Mouse (Mus musculus) urinary bladder, adult 2 months (tissue): ENCODE results near the gene Rnf224. TPM values are rescaled to one million over a fixed set of nuclear protein-coding genes. Genes with fewer than 3 reads are reported as not detected.
"Not testable (repeated sequence)": the region's sequence is repeated elsewhere in the genome, so short reads cannot be mapped to it uniquely, and the experiment has no call there.

Experiments
- DNase-seq: peaks from one replicate; pipeline ENCODE4 v3.0.0; 2022; ENCODE audit warnings: low spot score
- polyA plus RNA-seq: library from polyadenylated mRNA; depleted of rRNA; stranded (reverse); fragments of >200 nt; gene quantifications from 2 replicates; pipeline ENCODE4 v1.2.3, GENCODE M21; 2012; rRNA removed

The Rnf224 gene
- 0.13 and 0.19 TPM in 2 replicates for polyA plus RNA-seq

DNA sequence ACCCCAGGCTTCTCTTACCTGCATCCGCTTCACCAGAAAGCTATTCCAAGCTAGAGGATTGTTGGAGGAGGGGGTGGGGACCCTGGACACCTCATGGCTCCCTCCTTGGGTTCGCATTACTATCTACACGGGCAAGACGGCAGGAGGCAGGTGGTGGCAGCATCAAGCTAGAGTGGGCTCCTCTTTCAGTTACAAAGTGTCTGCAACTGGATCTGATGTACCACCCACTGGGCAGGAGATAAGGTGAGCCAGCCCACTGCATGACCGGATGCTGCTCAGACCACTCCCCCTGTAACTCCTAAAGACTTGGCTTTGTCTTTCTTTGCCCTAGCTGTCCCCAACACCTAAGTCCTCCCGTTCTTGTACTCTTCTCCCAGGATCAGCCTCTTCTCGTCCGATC, at the start of gene Rnf224:
Gene Rnf224, minus strand, starts transcription at position 174 of the 400 bp plus-strand sequence.
- DNase-seq, result no peak

DNA sequence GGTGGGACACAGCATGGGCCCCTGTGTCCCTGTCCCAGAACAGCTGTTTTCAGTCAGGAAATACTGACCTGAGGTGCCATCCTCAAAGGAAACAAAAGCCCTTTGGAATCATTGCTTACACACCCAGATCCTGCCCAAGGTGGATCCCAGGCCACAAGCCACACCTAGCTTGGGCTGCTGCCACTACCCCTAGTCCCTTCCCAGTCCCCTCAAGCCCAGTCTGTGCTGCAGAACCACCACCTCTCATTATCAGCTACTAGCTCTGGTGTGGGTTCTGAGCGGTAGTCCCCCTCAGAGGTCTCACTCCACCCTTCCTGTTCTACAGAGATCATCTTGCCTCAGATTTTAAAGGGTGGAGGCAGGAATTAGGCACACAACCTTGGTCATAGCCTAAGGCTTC, 49.7 kb upstream of the Rnf224 start:
- DNase-seq, result no peak

DNA sequence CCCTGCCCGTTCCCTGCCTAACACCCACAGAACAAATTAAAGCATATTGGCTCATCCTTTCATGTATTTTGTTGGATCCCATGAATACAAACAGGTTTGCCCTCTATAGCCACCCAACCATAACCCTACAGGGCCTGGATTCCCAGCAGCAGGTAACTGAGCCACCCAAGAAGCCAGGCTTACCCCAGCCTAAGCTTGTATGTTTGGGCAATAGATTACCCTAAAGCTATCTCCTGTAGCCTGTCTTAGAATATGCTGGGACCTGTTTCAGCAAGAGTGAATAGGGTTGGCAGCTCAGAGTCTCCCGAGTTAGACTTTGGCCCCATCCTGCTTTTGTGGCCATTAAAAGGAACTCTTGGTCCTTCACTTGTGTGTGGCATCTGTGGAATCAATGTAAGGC, 49.0 kb upstream of the Rnf224 start:
- no peak for DNase-seq

DNA sequence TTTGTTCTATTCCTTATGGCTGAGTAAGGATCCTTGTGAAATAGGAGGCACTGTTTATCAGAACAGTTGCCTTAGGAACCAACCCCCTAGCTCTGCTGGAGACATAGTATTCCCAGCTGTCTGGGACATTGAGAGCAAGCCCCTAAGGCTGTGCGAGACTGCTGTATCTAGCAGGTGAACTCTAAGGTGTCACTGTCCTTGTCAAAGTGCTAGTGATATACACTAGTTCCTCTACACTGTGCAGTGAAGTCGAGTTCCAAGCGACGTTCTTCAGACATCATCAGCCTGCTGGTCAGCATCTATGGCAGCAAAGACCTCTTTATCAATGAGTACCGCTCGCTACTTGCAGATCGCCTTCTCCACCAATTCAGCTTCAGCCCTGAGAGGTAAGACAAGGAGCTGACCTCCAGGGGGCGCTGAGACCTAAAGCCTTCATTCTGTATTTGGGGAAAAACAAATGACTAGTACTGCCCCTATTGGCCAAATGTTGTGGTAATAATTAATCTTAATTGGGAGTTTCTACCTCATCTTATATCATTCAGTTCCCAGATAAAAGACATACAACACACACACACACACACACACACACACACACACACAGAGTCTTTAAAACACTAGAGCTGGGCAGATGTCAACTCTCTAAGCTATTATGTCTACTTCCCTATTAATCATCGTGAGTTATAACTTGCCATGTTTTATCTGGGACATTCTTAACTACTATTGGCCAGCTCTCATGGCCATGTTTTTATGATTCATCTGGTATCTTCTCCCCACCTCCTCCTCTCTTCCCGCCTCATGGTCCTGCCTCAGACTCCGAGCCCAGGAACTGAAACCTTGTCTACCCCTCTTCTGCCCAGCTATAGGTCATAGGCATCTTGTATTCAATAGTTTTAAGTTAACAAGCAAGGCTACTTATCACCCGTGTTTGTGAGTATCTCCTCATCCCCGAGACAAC, 42.6 kb upstream of the Rnf224 start:
- peak; percentile 62 for DNase-seq

DNA sequence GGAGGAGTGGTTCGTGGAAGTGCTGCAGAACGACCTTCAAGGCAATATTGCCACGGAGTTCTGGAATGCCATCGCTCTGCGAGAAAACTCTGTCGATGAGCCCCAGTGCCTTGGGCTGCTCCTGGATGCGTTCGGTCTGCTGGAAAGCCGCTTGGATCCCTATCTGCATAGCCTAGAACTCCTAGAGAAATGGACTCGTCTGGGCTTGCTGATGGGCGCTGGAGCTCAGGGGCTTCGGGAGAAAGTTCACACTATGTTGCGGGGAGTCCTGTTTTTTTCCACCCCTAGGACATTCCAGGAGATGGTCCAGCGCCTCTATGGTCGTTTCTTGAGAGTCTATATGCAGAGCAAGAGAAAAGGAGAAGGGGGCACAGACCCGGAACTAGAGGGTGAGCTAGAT, 36.4 kb upstream of the Rnf224 start:
- no peak for DNase-seq

DNA sequence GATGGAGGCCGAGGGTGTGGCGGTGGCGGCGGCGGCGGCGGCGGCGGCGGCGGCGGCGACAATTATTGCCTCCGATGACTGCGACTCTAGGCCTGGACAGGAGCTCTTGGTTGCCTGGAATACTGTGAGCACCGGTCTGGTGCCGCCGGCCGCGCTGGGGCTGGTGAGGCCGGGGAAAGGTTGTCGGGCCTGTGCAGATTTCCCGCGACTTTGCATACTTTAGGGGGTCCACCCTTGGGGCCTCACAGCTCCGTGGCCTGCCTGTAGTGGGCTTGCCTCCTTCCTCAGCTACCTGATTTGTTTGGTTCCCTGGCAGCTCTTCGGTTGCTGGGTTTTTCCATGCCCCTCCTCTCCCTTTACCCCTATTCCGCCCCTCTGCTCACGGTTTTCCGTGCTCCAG, 35.9 kb upstream of the Rnf224 start:
- no peak for DNase-seq

DNA sequence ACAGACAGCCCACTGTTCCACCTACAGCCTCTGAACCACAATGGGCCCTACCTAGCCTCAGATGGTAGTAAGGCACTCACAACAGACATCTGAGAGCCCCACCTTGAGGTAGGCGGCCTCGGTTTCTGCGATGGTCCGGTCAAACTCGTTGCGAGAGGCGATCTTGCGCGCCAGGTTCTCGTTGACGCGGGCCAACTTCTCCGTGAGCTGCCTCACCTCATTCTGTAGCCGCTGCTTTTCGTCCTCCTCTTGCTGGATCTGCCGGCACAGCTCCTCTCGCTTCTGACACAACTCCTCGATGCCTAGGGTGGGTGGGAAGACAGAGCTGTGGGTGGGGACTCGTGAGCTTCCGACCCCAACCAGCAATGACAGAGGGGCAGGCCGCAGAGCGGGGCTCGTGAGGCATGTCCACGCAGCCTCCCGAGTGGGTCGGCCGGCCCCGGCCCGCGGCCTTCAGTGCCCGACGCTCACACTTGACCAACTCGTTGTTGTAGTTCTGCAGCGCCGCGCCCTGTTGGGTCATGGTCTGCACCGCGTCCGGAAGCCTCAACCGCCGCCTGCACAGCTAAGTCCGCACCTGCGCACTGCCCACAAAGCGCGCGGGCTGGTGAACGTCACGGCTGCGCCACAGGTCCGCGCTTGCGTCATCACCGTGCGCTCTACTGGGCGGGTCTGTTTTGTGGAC, 35.4 kb upstream of the Rnf224 start, which contains the start of the genes Ssna1 and Anapc2:
Gene Ssna1, minus strand, starts transcription at position 612 of the 685 bp plus-strand sequence.
Gene Anapc2, plus strand, starts transcription at position 652 of the 685 bp plus-strand sequence.
- peak; percentile 97 for DNase-seq

DNA sequence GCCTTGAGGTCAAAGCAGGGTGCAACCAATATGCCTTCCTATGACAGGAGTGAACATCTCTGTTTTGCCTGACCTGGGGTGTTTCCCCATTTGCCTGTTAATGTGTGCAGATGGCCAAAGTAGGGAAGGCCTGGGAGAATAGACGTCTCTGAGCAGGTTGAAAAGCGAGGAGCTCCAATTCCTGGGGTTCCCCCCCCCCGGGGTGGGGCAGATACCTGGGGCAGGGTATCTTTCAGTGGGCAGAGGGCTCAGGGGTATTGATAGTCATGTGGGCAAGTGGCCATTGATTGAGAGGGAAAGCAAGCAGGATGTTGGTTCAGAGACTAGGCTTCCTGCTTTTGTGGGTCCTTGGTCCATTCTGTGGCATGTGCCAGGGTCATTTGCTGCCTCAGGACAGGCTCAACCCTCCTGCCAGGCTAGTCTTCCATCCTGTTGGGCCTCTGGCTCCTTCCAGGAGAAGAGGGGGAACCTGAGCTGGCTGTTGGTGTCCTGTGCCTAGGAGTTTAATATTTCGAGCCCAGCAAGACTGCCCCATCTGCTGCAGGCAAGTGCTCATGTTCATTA, 31.2 kb upstream of the Rnf224 start:
- DNase-seq, result no peak

DNA sequence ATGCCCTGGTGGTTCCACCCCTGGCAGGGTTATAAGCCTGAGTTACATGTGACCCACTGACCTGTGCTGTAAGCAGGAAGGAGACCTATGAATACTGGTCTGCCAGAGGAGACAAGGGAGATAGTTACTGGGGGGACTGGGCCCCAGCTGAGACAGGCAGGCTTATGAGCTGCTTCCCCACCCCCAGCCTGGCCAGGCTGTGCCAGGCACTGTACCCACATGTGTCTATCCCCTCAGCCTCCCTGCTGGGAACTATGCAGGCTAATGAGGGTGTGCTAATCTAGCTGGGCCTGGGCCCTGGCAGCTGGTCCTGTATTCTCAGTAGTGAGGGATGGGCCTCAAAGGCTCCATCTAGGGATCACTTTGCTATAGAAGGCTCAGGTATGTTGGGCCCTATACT, 30.7 kb upstream of the Rnf224 start:
- no peak for DNase-seq

DNA sequence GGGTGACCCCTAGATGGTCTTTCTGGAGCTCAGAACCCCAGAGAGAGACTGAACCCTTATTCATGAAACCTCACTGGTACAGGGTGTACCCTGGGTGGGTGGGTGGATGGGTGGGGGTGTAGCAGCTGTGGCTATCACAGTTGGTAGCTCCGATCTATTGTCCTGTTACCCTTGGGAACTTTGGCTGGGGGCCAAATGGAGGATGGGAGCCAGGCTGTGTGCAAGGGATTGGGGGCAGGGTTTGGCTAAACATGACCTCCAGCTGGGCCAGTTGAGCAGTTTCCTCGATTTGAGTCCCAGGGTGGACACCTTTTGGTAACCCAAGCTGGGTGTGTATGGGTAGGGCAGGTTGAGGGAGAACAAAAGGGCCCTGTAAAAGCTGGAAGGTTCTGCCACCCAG, 30.1 kb upstream of the Rnf224 start:
- peak; percentile 36 for DNase-seq

DNA sequence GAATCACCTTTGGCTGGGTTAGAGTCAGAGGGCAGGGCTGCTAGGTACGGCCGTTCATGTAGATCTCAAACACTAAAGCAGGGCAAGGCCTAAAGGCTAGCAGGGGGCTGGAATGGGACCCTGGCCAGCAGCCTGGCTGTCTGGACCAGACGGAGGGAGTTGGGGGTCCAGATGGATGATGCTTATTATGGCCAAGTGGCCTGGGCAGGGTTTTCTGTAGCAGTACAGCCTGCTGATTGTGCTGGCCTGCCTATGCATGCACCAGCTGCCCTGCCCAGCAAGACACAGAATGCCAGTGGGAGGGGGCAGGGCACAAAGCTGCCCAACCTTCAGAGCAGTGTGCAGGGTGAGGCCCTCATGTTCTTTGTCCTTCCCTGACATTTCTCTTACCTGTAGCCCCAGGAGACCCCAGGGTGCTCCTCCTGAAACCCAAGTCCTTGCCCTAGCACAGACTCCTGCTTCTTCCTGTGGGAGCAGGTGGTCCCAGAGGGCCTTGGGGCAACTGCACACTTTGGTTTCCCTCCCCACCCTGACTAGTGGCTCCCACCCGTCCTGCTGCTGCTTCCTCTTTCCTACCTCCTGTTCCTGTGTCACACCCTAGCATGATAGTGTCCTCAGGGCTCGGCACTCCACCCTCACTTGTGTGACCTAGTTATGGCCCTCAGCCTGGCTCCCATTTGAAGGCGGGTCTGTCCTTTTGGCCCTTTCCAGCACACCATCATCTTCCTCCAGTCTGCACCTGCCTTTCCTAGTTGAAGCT, 29.5 kb upstream of the Rnf224 start:
- peak; percentile 48 for DNase-seq

DNA sequence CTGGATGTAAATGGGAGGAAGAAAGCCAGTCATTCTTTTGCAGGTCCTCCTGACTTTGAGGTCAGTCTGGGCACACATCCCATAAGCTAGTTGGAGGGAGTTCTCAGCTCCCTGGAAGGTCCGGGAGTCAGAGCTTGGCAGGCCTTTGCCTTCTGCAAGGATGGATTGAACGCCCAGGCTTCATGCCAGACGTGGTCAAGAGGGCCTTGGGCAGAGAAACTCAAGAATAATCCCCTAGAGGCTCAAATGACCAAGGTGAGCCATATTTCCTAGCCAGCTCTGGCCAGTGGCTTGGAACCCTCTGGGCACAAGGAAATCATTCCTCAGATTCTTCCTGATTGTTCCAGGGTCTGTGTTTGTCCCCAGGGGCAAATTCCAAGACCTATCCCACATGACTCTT, 28.3 kb upstream of the Rnf224 start:
- no peak for DNase-seq

DNA sequence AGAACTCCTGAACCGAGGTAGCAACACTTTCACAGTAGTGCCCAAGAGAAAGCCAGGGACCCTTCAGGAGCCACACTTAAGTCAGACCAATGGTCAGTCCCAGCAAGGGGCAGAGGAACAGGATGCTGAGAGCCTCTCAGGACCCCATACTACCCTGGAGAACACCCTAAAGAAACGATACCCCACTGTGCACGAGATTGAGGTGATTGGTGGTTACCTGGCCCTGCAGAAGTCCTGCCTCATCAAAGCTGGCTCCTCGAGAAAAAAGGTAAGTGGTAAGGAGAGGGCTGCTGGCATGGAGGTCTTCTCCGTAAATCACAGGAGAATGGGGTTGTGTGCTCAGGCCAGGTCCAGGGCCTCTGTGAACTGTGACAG, 27.7 kb upstream of the Rnf224 start:
- no peak for DNase-seq

DNA sequence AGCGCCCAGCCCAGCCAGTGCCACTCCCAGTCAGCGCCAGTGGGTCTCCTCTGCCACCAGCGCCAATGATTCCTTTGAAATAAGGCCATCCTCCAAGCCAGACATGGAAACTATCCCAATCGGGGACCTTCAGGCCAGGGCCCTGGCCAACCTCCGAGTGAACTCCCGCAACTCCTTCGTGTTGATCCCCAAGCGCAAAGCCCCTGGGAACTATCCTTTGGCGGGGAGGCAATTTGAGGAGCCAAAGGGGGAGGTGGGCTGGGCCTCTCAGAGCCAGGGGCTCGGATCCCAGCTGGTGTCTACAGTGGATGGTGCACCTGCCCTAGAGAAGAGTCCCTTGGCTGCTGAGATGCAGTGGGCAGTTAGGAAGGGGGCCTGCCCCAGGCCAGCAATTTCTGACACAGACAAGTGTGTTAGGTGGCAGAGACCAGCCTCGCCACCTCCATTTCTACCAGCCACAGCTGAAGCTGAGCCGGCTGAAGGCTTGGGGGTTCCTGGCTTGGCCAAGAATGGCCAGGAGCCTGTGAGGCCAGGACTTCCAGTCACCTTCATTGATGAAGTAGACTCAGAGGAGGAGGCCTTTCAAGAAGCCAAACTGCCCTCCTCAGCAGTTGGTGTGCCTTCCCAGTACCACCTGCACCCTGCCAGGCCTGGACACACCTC, 27.2 kb upstream of the Rnf224 start:
- no peak for DNase-seq

DNA sequence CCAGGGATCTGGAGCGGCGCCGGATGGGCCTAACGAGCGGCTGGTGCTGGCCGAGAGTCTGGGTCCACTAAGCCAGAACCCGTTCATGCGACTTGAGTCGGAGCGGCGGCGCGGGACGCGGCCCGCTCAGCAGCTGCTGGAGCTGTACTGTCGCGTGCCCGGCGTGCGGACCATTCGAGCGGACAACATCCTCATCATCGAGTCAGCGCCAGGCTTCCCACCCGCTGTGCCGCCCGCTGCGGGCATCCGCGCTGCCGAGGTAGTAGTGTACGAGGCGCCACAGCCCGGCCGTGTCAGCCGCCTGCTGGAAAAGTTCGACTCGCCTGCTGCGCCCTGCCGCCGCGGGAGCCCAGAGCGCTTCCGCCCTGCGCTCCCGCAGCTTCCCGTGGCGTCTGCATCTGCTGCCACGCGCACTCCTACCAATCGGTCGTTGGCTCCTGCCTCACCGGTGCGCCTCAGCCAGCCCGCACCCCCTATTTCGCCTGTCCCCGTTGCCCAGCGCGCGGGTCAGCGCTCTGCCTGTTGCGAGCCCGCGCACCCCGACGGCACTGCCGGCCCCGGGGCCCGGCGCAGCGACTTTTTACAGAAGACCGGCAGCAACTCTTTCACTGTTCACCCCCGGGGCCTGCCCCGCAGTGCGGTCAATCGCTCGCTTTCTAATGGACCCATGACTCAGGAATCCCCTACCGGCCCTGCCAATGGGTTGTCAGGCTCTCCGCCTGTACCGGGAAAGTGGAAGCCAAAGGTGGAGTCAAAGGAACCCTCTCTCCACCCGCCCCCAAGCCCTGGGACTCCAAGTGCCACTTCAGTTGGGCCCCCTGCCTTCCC, 26.4 kb upstream of the Rnf224 start:
- peak; percentile 36 for DNase-seq

DNA sequence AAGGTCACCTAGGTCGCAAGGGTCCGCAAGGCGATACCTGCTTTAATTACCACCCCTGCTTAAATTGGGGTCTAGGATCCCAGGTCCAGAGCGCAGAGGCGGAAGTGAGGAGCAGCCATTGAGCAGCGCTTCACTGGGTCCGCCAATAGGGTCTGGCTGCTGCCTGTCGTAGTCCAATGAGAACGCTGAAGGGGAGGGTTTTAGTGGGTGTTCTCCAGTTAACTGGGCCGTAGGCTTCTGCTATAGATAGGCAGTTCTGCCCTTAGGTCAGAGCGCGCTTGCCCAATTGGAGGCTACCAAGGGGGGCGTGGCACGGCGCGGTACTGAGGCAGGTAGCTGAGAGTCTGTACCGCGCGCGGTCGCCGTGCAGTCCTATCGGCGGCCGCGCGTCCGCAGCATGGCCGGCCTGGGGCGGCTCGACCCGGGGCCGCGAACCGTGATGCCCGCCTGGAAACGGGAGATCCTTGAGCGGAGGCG, 25.7 kb upstream of the Rnf224 start, which contains the start of gene Tprn:
Gene Tprn, plus strand, starts transcription at position 328 of the 477 bp plus-strand sequence.
- DNase-seq, result peak; percentile 82

DNA sequence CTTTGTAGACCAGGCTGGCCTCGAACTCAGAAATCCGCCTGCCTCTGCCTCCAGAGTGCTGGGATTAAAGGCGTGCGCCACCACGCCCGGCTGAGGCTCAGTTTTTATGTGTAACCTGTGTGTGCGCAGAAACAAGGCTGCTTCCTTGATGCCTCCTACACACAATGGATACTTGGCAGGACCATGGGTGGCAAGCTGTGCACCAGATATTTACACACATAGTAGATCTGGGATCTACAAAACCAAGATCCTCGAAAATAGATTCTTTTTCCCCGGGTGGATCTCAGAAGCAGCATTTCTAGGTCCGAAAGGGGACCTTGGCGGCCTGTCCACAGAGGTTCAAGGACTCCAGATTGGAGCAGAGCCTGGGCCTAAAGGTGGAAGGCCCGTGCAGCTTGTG, 25.3 kb upstream of the Rnf224 start:
- DNase-seq, result no peak

DNA sequence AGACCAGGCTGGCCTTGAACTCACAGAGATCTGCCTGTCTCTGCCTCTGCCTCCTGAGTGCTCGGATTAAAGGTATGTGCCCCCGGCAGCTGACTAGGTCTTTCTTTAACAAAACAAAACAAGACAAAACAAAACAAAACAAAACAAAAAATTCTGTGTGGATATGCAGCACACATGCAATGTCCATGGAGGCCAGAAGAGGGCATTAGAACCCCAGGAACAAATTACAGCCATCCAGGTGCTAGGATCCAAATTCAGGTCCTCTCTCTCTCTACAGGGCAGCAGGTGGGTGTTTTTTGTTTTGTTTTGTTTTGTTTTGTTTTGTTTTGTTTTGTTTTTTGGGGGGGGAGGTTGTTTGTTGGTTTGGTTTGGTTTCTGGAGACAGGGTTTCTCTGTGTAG, 22.3 kb upstream of the Rnf224 start:
- no peak for DNase-seq

DNA sequence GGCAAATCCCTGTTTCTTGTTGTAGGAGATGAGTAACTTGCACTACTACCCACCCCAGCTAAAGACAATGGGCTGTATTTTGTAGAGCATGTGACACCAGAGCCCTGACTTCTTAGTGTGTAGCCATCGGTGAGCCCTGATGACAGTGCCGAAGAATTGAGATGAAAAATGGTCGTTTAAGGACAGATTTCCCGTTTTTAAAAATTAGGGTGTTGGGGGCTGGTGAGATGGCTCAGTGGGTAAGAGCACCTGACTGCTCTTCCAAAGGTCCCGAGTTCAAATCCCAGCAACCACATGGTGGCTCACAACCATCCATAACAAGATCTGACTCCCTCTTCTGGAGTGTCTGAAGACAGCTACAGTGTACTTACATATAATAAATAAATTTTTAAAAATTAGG, 20.7 kb upstream of the Rnf224 start:
- DNase-seq, result not testable (repeated sequence)
